Mouse (Mus musculus) lung, postnatal 10 days (tissue): Measurements from ENCODE around the gene Pkp1.

Source experiments
- DNase-seq: peaks from one replicate; pipeline ENCODE4 v3.0.0; 2021

Pkp1 gene

GRCm38 (mm10) chr1:135918644-135919407 is at the start of gene Pkp1:
TSS of gene Pkp1 (minus strand) at chr1:135919207.
- peak; percentile 28 for DNase-seq

- DNase-seq = no peak
These were observed 48.7 kb upstream of the Pkp1 start for GRCm38 (mm10) chr1:135967739-135968138.

GRCm38 (mm10) chr1:135964561-135964960 is 45.6 kb upstream of the Pkp1 start:
- no peak for DNase-seq

- DNase-seq = no peak
These were observed 44.2 kb upstream of the Pkp1 start for GRCm38 (mm10) chr1:135963177-135963576.

- DNase-seq = peak; percentile 42
These were observed 39.5 kb upstream of the Pkp1 start for GRCm38 (mm10) chr1:135958483-135958882.

GRCm38 (mm10) chr1:135948871-135949270 is 29.9 kb upstream of the Pkp1 start:
- no peak for DNase-seq

- DNase-seq = no peak
These were observed 27.2 kb upstream of the Pkp1 start for GRCm38 (mm10) chr1:135946247-135946646.

- DNase-seq = peak; percentile 63
These were observed 26.7 kb upstream of the Pkp1 start for GRCm38 (mm10) chr1:135945711-135946110.

- peak; percentile 92 for DNase-seq
These were observed 25.7 kb upstream of the Pkp1 start for GRCm38 (mm10) chr1:135944526-135945259.

GRCm38 (mm10) chr1:135943713-135944112 is 24.7 kb upstream of the Pkp1 start:
- no peak for DNase-seq

GRCm38 (mm10) chr1:135942116-135942515 is 23.1 kb upstream of the Pkp1 start:
- DNase-seq = no peak

GRCm38 (mm10) chr1:135941259-135942006 is 22.4 kb upstream of the Pkp1 start:
- no peak for DNase-seq

GRCm38 (mm10) chr1:135936091-135936490 is 17.1 kb upstream of the Pkp1 start:
- DNase-seq = no peak

- no peak for DNase-seq
These were observed 14.8 kb upstream of the Pkp1 start for GRCm38 (mm10) chr1:135933704-135934293.

- DNase-seq = no peak
These were observed 10.9 kb upstream of the Pkp1 start for GRCm38 (mm10) chr1:135929876-135930275.

- no peak for DNase-seq
These were observed 6.8 kb upstream of the Pkp1 start for GRCm38 (mm10) chr1:135925848-135926247.

- DNase-seq = no peak
These were observed 5.5 kb upstream of the Pkp1 start for GRCm38 (mm10) chr1:135924377-135924994.

- no peak for DNase-seq
These were observed 4.2 kb upstream of the Pkp1 start for GRCm38 (mm10) chr1:135923229-135923628.

- DNase-seq = no peak
These were observed 1.8 kb downstream of the Pkp1 start for GRCm38 (mm10) chr1:135917206-135917605.

GRCm38 (mm10) chr1:135916486-135917058 is 2.4 kb downstream of the Pkp1 start:
- no peak for DNase-seq

GRCm38 (mm10) chr1:135913657-135914056 is 5.3 kb downstream of the Pkp1 start:
- no peak for DNase-seq

GRCm38 (mm10) chr1:135909381-135909780 is 9.6 kb downstream of the Pkp1 start:
- no peak for DNase-seq
